Mouse (Mus musculus): ENCODE measurements at regions not wholly inside any gene's neighbourhood (a gene's known extent, or its start where the extent isn't known, plus 50 kb on each side); places are given as distances from the start of the nearest gene placed in this dataset.
A peak's percentile ranks its signal among the peaks of the same experiment; 100 is the strongest.

DNA sequence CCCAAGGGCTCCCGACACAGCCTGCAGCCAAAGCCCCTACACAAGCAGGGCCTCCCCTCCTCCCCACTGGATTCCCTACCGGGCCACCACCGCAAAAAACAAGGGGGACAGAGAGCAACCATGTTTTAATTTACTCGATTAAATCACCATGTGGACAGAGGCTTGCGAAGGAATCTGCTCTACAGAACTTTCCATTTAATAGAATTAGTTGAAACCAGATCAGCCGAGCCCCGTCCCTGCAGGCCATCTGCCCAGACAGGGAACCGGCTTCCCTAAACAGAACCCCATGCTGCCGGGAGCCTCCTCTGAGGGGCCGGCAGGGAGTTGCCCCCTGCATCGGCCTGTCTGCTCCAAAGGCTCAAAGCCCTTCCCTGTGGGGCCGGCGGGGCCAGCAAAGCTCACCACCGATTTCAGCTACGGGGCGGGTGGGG lies 77.5 kb upstream of the Msx1 start:
- Histone ChIP-seq H3K36me3 (replicated peaks; ENCODE audit: control insufficient read depth, insufficient read depth, low read length) (no peaks in the 10 kb centered on the region), H3K4me2 (ENCODE audit: low read depth, low read length) (peak overlapping the region; percentile 33; the same call in 1 of the 2 replicates), H3K9me3 (replicated peaks; ENCODE audit: control insufficient read depth, low read length) (no peaks in the 10 kb centered on the region), H3K9ac (replicated peaks; ENCODE audit: low read depth, low read length) (no peak overlapping the region), H3K4me3 (ENCODE audit: low read depth, low read length) (no peak overlapping the region), H3K27me3 (ENCODE audit: control insufficient read depth, insufficient read depth, low read length) (peaks cover 35% of the 10 kb centered on the region), H3K4me1 (ENCODE audit: control insufficient read depth, insufficient read depth) (no peaks in the 10 kb centered on the region), H3K27ac (ENCODE audit: low read depth) (no peak overlapping the region)
- WGBS = 2% methylated on average over 16 of the region's 16 CpGs
- DNase-seq (ENCODE audit: low spot score) (no peak), ATAC-seq (ENCODE audit: insufficient read depth, low read depth) (no peak)
- no peak for TF ChIP-seq EP300 (IDR thresholded peaks at IDR 0.05; ENCODE audit: low read depth)
- TF ChIP-seq CTCF (IDR thresholded peaks at IDR 0.05; ENCODE audit: low read depth) = no peak

DNA sequence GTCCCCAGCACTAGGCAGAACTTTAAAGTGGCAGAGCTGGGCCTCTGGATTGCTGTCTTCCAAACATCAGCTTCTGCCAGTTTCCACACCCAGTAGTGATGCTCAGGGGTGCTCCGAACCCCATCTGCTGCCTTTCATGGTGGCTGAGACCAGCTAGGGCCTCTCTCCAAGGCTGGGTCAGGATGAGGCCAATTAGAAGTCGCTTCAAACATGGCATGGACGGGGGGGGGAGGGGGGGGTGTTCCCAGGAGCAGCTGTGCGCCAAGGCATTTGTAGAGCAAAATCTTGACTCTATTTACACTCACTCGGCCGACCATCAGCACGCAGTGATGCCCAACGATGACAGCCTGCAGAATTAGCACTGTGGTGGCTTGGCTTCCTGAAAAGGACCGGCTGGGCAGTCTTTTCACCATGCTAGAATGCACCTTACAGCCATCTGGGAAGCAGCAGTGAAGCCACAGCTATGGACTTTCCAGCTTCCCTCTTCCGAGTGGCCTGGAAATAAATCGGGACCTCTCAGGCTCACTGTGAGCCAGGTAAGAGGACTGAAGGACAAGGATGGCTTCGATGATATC lies 73.7 kb upstream of the Msx1 start:
- no peak overlapping the region for H3K27ac ChIP-seq (ENCODE audit: low read depth)
- ATAC-seq (ENCODE audit: insufficient read depth, low read depth) (no peak), DNase-seq (ENCODE audit: low spot score) (no peak)
- H3K4me1 ChIP-seq (ENCODE audit: control insufficient read depth, insufficient read depth) = no peaks in the 10 kb centered on the region
- H3K27me3 ChIP-seq (ENCODE audit: control insufficient read depth, insufficient read depth, low read length) = peaks cover 62% of the 10 kb centered on the region
- H3K36me3 ChIP-seq (replicated peaks; ENCODE audit: control insufficient read depth, insufficient read depth, low read length) = no peaks in the 10 kb centered on the region
- no peaks in the 10 kb centered on the region for H3K9me3 ChIP-seq (replicated peaks; ENCODE audit: control insufficient read depth, low read length)
- 66% methylated on average over 12 of the region's 12 CpGs for WGBS
- no peak for TF ChIP-seq EP300 (IDR thresholded peaks at IDR 0.05; ENCODE audit: low read depth)
- no peak for TF ChIP-seq CTCF (IDR thresholded peaks at IDR 0.05; ENCODE audit: low read depth)
- H3K4me2 ChIP-seq (ENCODE audit: low read depth, low read length) = no peak overlapping the region
- H3K4me3 ChIP-seq (ENCODE audit: low read depth, low read length) = no peak overlapping the region
- no peak overlapping the region for H3K9ac ChIP-seq (replicated peaks; ENCODE audit: low read depth, low read length)

DNA sequence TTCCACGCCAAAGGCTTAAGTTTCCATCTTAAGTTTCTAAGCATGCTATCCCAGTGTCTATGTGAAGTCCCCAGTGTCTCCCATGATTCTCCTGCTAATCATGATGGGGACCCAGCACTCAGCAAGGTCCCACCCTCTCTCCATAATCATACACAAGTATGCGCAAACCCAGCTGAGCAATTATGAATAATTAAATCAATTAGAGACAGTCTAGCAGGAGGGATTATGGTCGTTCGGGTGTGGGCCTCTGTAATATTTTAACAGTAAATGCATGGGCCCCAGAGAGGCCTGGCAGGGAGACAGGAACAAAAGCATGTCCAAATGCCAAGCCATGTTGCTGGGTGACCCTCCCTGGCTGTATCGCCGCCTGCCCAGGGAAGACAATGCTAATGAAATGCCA lies 73.1 kb upstream of the Msx1 start:
- peaks cover 65% of the 10 kb centered on the region for H3K27me3 ChIP-seq (ENCODE audit: control insufficient read depth, insufficient read depth, low read length)
- TF ChIP-seq CTCF (IDR thresholded peaks at IDR 0.05; ENCODE audit: low read depth) = no peak
- TF ChIP-seq EP300 (IDR thresholded peaks at IDR 0.05; ENCODE audit: low read depth) = no peak
- H3K9me3 ChIP-seq (replicated peaks; ENCODE audit: control insufficient read depth, low read length) = no peaks in the 10 kb centered on the region
- DNase-seq (ENCODE audit: low spot score) (no peak), ATAC-seq (ENCODE audit: insufficient read depth, low read depth) (no peak)
- H3K36me3 ChIP-seq (replicated peaks; ENCODE audit: control insufficient read depth, insufficient read depth, low read length) = no peaks in the 10 kb centered on the region
- H3K4me3 ChIP-seq (ENCODE audit: low read depth, low read length) = no peak overlapping the region
- H3K4me2 ChIP-seq (ENCODE audit: low read depth, low read length) = no peak overlapping the region
- no peak overlapping the region for H3K9ac ChIP-seq (replicated peaks; ENCODE audit: low read depth, low read length)
- WGBS = 81% methylated on average over 6 of the region's 6 CpGs
- no peak overlapping the region for H3K27ac ChIP-seq (ENCODE audit: low read depth)
- H3K4me1 ChIP-seq (ENCODE audit: control insufficient read depth, insufficient read depth) = no peaks in the 10 kb centered on the region

DNA sequence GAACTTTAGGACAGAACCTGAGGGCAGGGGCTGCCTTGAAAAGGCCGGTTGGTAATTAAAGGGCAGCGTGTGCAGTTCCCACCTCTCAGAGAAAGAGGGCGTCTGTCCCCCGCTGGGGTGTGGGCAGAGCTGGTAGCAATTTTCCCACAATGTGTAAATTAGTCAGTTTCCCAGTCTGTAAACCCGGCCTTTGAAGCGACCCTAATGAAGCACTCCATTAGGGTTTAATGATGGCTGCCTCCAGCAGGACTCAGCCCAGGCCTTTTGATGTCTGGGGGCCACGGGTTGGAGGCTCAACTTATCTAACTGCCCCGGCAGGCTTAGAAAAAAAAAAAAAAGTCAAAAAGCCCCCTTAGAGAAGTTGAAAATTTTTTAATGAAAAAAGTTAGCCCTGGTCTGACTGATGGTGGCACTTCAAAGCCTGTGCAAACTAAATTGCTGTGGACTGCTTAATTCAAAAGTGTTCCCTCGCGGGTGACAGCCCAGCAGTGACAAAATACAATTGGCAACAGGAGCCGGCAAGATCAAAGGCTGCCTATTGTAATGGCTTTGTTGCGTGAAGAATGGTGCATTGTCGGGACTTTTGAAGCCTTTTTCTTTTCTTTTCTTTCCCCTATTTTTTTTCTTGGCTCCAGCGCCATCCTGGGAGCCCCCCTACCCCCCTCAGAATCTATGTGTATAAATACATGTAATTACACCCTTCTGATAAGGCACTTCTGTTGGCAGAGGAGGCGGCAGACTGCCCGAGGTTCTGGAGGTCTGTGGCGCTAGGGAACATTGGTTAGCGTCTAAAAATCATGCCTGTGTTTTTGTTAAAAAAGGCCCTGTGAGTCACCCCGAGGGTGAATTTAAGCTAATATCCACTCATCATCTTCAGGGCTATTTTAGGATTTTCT lies 71.3 kb upstream of the Msx1 start:
- H3K4me3 ChIP-seq (ENCODE audit: low read depth, low read length) = no peak overlapping the region
- H3K4me1 ChIP-seq (ENCODE audit: control insufficient read depth, insufficient read depth) = no peaks in the 10 kb centered on the region
- H3K9ac ChIP-seq (replicated peaks; ENCODE audit: low read depth, low read length) = no peak overlapping the region
- no peaks in the 10 kb centered on the region for H3K9me3 ChIP-seq (replicated peaks; ENCODE audit: control insufficient read depth, low read length)
- ATAC-seq (ENCODE audit: insufficient read depth, low read depth) (no peak), DNase-seq (ENCODE audit: low spot score) (no peak)
- TF ChIP-seq EP300 (IDR thresholded peaks at IDR 0.05; ENCODE audit: low read depth) (no peak), CTCF (IDR thresholded peaks at IDR 0.05; ENCODE audit: low read depth) (no peak)
- 9% methylated on average over 19 of the region's 19 CpGs for whole genome bisulfite sequencing
- peaks cover 69% of the 10 kb centered on the region for H3K27me3 ChIP-seq (ENCODE audit: control insufficient read depth, insufficient read depth, low read length)
- H3K36me3 ChIP-seq (replicated peaks; ENCODE audit: control insufficient read depth, insufficient read depth, low read length) = no peaks in the 10 kb centered on the region
- H3K27ac ChIP-seq (ENCODE audit: low read depth) = no peak overlapping the region
- H3K4me2 ChIP-seq (ENCODE audit: low read depth, low read length) = no peak overlapping the region

DNA sequence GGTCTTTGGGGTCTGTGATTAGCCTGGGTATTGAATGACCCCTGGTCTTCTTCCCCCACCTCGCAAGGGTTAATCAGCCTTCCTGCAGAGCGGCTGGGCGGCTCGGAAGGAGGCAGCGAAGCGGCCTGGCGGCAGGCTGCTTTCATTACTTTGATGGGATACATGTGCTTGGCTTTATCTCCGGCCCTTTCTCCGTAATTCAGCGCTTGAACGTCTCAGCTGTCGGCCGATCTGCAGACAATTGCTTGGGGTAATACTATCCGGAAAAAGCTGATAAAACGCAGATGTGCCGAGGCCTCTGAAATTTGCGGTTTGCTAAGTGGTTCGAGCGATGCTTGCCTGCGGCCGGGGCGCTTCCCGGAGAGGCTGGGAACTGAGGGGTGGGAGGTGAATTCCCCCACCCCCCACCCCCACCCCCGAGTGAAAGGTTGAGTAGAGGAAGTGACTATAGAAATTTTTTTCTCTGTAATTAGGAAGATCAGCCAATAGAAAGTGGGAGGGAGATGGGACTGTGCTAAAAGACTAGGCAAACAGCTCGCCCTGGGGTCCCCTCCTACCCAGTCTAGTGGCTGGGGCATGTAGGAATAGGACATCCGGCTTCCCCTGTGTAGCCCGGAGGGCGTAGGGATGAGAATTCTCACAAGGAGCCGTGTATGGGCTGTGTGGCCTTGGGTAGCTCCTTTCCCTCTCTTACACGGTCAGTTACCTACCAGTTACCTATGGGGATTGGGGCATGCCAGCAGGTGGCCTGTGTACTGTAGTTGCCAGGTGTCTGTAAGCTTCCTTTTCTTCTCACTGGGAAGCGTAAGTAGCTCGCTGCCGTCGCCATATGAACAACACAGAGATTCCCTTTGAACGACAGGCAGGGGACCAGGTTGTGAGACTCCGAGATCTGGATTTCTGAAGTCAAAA lies 69.5 kb upstream of the Msx1 start:
- 5% methylated on average over 36 of the region's 36 CpGs for WGBS
- ATAC-seq (ENCODE audit: insufficient read depth, low read depth) = peak; percentile 44
- Histone ChIP-seq H3K9me3 (replicated peaks; ENCODE audit: control insufficient read depth, low read length) (no peaks in the 10 kb centered on the region), H3K27me3 (ENCODE audit: control insufficient read depth, insufficient read depth, low read length) (peaks cover 66% of the 10 kb centered on the region), H3K4me1 (ENCODE audit: control insufficient read depth, insufficient read depth) (no peaks in the 10 kb centered on the region), H3K27ac (ENCODE audit: low read depth) (no peak overlapping the region), H3K36me3 (replicated peaks; ENCODE audit: control insufficient read depth, insufficient read depth, low read length) (no peaks in the 10 kb centered on the region), H3K4me2 (ENCODE audit: low read depth, low read length) (peak overlapping the region; percentile 61), H3K4me3 (ENCODE audit: low read depth, low read length) (peak overlapping the region; percentile 42), H3K9ac (replicated peaks; ENCODE audit: low read depth, low read length) (no peak overlapping the region)
- no peak for DNase-seq (ENCODE audit: low spot score)
- TF ChIP-seq CTCF (IDR thresholded peaks at IDR 0.05; ENCODE audit: low read depth) (no peak), EP300 (IDR thresholded peaks at IDR 0.05; ENCODE audit: low read depth) (no peak)
